Mouse (Mus musculus) left cerebral cortex, postnatal 14 days (tissue): ENCODE results near the gene Samm50. TPM values are rescaled to one million over a fixed set of nuclear protein-coding genes. Genes with fewer than 3 reads are reported as not detected.

Experiments used
- DNase-seq, 2 experiments: peaks; one replicate each; pipeline ENCODE4 v3.0.0; 2021 to 2022; ENCODE audit warnings: low spot score in 2 of 2, mixed read lengths in 1 of 2
- intact Hi-C: fragments of 180-260 bp; cut with DNase I; formaldehyde crosslinking; loops from one replicate; pipeline ENCODE4 v1.15.1; 2025
- microRNA-seq, 2 experiments: library from miRNA; unstranded; fragments of <30 nt; microRNA quantifications; one replicate each; pipeline ENCODE4 v1.2.0; 2022
- total RNA-seq, 2 experiments: library from RNA; stranded (reverse); gene quantifications; 2 replicates each; pipeline ENCODE4 v1.2.3; 2021

Gene Samm50
- total RNA-seq, 2 experiments from 2014 or later = 87.9 to 94.6 TPM

DNA sequence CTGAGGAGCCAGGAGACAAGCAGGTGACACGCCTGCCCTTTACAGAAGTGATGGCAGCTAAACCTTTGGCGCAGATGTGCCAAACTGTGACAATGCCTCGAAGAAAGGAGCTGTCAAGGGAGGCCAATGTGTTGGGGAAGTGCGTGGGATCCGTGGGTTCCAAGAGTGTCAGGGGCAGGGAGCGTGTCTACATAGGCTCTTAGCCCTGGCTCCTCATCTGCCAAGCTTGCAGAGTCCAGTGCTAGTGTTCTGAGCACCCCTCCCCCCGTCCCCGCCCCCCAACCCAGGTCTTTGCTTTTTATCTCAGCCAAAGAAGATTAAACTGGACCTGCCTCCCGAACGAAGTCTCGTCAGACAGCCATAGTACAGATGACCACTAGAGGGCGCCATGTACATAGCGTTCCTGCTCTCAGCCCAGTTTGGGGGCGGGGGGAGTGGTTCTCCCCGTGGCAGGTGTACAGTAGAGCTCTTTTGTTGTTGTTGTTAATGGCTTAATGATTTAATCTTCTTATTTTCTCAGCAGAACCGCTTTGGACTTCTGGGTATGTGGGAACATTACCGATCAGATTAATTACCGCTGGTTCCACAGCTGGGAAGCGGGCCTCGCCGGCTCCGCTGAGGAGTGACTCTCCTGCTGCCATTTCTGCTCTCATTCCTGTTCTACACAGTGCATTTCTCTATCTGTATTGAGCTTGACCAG is 68.2 kb downstream of the Samm50 start:
- intact Hi-C loops = loop anchor here (2.0 kb wide), 1 partner anchor 355 kb away; no protein-coding TSS in a partner anchor
- peak; percentile 88 to 89 for DNase-seq

DNA sequence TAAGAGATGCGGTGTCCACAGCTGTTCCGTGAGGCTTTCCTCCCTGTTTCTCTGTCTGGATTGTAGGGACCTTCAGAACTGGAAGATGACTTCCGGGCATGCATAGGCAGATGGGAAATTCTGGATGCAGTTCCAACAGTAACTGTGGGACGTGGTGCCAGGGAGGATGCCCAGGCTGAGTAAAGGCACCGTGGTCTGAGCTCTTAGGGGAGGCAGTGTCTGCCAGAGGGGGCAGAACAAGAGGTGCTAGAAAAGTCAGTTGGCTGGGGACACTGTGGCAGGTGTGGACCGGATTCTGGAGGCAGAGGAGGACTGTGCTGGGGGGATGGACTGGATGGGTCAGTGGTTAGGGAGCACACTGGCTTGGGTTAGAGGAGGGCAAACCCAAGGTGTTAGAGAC is 70.6 kb downstream of the Samm50 start:
- DNase-seq = no peak

DNA sequence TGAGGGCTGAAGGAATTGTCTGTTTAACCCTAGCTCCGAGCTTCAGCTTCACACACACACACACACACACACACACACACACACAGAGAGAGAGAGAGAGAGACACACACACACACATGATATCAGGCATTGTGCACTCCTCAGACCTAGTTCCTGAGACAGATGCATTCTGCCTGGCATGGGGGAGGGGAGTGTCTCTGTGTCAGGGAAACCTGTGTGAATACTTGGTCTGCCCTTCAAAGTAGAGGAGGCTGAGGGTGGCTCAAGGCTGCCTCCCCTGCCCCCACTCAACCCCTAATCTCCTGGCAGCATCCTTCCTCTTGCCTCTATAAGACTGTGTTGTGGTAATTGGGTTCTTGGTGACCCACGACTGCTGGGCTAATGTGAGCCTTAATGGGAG is 71.5 kb downstream of the Samm50 start:
- DNase-seq = no peak
- intact Hi-C loops = no loop called here

More for the DNA sequence above, 70.6 kb downstream of the Samm50 start:
- intact Hi-C loops = no loop called here

GRCm38 (mm10) chr15:84265141-84265540 is 73.1 kb downstream of the Samm50 start:
- DNase-seq = no peak
- intact Hi-C loops = no loop called here

GRCm38 (mm10) chr15:84266290-84266689 is 74.2 kb downstream of the Samm50 start:
- no peak for DNase-seq
- intact Hi-C loops = no loop called here

Small RNAs within 50 kb of the gene (microRNA-seq; reads per million reads assigned to microRNA genes)
- gene Mir6392 = 1.3 to 2.0 reads per million in 2 experiments

Other genes with a start within 250 kb of the Samm50 start
- gene Efcab6, start 126.9 kb upstream of the Samm50 start, total RNA-seq = 10 to 100 TPM; 15.6 to 19.8 TPM
- gene Sult4a1, start 86.5 kb upstream of the Samm50 start, total RNA-seq = 100 to 1,000 TPM; 387 to 389 TPM
- gene Pnpla5, start 69.1 kb upstream of the Samm50 start, total RNA-seq = not detected
- 10 to 100 TPM in 1 of 2 experiments, 1 to 10 TPM in 1; 7.6 to 10.2 TPM for gene Pnpla3, start 24.4 kb upstream of the Samm50 start, total RNA-seq
- gene Parvb, start 39.8 kb downstream of the Samm50 start, total RNA-seq = 10 to 100 TPM; 28.4 to 28.7 TPM
- 1 to 10 TPM; 5.9 to 7.8 TPM for gene Parvg, start 131.8 kb downstream of the Samm50 start, total RNA-seq